Mouse (Mus musculus) c-Kit-positive CD71-negative TER-119-negative erythroid progenitor cells, embryonic 14.5 days (primary cell): ENCODE data around the gene Nkx1-2.

Experiments used
- DNase-seq: peaks from one replicate; pipeline ENCODE4 v3.0.0-alpha.2; 2013; ENCODE audit warnings: low read depth

Nkx1-2 gene

DNA sequence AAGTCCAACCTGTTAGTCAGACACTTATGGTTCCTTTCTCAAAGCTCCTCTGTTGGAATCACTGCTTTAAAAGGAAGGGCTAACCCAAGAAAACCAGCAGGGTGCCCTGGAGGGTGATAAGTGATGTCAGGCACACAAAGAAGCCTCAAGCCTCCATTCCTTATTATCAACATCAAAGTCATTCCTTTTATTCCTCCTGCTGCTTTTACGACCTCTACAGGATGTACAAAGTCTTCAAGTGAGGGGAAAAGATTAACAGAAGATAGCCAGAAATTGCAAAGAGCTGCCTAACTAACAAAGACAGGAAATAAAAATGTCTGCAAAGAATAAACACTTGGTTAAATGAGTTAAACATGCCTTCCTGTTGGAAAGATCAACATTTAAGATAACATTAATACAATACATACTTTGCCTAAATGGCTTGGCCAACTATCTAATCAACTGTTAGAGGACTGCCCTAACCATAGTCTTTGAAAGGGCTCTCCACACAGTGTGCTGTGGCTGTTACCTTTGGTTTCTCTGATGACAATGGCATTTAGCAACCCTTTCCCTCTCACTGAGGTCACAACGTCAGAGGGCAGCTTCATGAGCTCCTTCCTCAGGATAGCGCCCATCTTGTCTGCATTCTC is 40.2 kb downstream of the Nkx1-2 start:
- no peak for DNase-seq

DNA sequence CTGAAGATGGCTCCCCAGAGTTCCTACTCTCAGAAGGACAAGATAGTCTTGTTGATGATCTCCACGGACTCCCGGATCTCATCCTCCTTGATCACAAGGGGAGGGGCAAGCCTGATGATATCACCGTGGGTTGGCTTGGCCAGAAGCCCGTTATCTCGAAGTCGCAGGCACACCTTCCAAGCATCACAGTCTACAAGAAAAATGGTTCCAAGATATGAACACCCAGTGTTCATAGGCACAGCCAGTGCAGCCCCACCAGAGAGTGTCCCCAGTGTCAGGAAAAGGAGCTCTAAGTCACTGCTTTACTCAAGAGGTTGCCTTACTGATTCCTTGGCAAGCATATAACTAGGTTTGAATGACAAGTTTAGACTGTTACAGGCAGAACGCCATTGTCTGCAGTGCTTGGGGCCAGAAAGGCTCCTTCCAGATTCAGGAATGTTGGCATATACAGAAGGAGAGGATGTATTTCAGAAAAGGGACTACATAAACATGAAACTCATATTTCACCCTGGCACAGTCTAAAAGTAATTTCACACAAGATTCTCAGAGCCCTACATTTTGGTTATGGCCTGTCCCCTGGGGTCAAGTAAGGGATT is 41.2 kb downstream of the Nkx1-2 start:
- no peak for DNase-seq

DNA sequence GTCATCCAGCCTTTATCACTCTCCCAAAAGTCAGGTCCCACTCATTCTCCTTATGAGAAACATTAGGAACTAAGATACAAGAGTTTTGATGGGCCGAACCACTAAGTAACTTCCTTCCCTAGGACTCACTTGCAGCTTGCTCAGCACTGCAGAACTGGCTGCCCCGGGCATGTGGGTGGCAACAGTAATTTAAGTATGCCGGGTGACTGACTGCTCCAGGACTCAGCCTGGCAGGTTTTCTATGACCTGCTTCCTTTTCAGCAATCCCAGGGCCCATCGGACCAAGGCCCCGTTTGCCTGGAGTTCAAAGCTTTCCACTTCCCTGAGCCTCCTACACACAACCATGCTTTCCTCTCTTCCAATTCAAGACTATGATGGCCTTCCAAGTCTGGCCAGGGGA is 42.9 kb downstream of the Nkx1-2 start:
- DNase-seq: no peak

DNA sequence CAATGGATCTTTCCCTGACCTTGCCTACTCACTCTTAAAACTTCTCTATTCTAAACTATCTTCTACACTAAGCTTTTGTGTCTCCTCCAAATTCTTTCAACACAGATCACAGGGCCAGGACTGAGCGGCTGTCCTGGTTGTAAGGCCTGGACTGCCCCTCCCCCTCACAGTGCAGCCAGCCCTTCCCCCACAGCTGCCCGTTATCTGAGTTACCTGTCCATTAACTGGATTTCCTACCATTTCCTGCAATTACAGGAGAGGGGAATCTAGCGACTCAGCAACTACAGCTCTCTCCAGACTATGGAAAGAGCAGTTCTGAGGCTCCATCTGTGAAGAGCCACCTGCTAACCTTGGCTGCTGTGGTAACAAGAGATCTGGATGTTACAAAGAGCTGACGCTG is 43.5 kb downstream of the Nkx1-2 start:
- DNase-seq: no peak

DNA sequence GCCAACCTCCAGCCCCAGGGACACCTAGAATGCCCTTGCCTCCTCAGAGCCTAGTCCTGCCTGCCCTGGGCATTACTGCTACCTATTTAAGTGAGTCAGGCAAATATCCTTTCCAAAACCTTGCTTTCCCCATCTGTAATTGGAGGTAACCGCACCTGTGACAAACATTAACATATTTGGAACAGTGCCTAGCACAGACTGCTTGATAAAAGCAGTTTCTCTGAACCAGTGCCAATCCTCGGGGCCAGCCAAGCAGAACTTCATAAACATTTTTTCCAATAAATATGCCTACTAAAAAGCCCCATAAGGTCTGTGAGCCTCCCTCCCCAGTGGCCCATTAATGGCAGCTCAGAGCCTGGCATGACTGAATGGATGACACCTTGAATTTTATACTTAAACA is 45.3 kb downstream of the Nkx1-2 start:
- no peak for DNase-seq

DNA sequence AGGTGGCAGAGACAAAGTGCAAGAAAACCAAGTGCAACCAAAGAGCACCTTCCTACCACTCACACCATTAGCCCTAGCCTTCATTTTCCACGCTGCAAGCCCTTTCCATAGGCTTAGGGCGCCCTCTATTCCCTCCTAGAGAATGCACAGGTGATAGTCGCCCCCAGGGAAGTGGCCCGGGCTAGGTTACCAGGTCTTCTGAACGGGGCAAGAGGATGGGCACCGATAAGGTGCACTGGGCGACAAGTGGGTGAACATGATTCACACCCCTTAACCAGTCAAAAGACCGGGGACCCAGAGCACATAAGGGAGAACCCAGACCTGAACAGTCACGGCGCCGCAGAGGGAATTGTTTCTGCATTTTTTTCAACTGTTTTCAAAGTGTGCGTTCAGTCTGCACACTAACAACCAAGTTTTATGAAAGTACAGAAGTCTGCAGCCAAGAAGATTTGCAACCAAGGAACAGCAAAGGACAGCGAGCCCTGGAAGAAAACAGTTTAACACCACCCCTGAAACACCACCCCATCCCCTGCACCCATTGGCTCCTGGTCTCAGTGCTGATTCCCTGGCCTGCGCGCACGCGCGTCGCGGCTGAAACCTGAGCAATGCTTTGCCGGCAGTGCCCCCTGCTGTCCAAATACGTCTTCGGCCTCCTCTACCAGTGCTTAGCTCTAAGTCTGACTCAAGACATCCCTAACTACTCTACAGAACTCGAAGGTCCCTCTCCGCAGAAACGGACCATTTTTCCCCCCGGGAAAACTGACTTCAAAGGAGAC is 47.9 kb downstream of the Nkx1-2 start:
- DNase-seq: peak; percentile 90

DNA sequence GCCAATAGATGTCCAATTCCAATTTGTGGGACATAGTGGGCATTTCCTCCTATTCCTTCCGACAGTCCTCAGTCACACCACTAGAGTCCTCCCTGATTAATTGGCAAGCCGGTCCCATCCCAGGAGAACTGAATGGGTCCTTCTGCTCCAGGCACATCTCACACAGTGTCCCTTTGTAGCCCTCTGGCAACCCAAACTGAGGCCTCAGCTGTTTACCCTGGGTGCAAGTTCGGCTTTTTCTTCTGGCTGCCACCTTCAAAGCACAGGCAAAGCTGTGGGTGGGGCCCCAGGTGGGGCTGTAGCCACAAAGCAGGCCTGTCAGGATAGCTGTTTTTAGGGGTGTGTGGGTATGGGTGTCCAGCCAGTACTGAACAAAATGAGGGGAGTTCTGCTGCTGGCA is 52.3 kb downstream of the Nkx1-2 start:
- DNase-seq: no peak
